Mouse (Mus musculus): ENCODE results near the gene Wdr90. TPM values are rescaled to one million over a fixed set of nuclear protein-coding genes. Genes with fewer than 3 reads are reported as not detected.

Gene Wdr90
- polyA plus RNA-seq, 1 experiment from 2014 or later: 3.4 TPM

GRCm38 (mm10) chr17:25843636-25844395 is 17.5 kb downstream of the Wdr90 start:
- Histone ChIP-seq H3K27me3 (ENCODE audit: insufficient read depth, low read length) (no peaks in the 10 kb centered on the region), H3K4me3 (ENCODE audit: low read depth, low read length) (peak overlapping the region; percentile 86), H3K27ac (ENCODE audit: low read depth) (peak overlapping the region; percentile 88), H3K9me3 (ENCODE audit: low read length) (no peaks in the 10 kb centered on the region), H3K9ac (replicated peaks) (peak overlapping the region; percentile 88), H3K4me2 (ENCODE audit: low read depth, low read length) (peak overlapping the region; percentile 89), H3K36me3 (replicated peaks; ENCODE audit: insufficient read depth, low read length) (peaks cover 38% of the 10 kb centered on the region), H3K4me1 (ENCODE audit: insufficient read depth) (peaks cover 22% of the 10 kb centered on the region)
- DNase-seq: no peak
- WGBS (ENCODE audit: insufficient replicate concordance): 2% methylated on average over 36 of the region's 38 CpGs
- ATAC-seq: peak; percentile 38
- TF ChIP-seq EP300 (IDR thresholded peaks at IDR 0.05; ENCODE audit: low read depth) (no peak), CTCF (IDR thresholded peaks at IDR 0.05; ENCODE audit: low read depth) (no peak)

GRCm38 (mm10) chr17:25843122-25843521 is 18.2 kb downstream of the Wdr90 start:
- Histone ChIP-seq H3K36me3 (replicated peaks; ENCODE audit: insufficient read depth, low read length) (peaks cover 42% of the 10 kb centered on the region), H3K4me1 (ENCODE audit: insufficient read depth) (peaks cover 24% of the 10 kb centered on the region), H3K9ac (replicated peaks) (peak overlapping the region; percentile 88), H3K9me3 (ENCODE audit: low read length) (no peaks in the 10 kb centered on the region), H3K4me2 (ENCODE audit: low read depth, low read length) (peak overlapping the region; percentile 89), H3K27me3 (ENCODE audit: insufficient read depth, low read length) (no peaks in the 10 kb centered on the region), H3K4me3 (ENCODE audit: low read depth, low read length) (peak overlapping the region; percentile 86; the same call in 1 of the 2 replicates), H3K27ac (ENCODE audit: low read depth) (peak overlapping the region; percentile 20; the same call in 1 of the 2 replicates)
- TF ChIP-seq EP300 (IDR thresholded peaks at IDR 0.05; ENCODE audit: low read depth) (no peak), CTCF (IDR thresholded peaks at IDR 0.05; ENCODE audit: low read depth) (no peak)
- DNase-seq (no peak), ATAC-seq (no peak)
- WGBS (ENCODE audit: insufficient replicate concordance): 85% methylated on average over 4 of the region's 4 CpGs

- H3K9ac ChIP-seq (replicated peaks): no peak overlapping the region
- 74% methylated on average over 3 of the region's 3 CpGs for WGBS (ENCODE audit: insufficient replicate concordance)
- H3K27ac ChIP-seq (ENCODE audit: low read depth): no peak overlapping the region
- no peak overlapping the region for H3K4me2 ChIP-seq (ENCODE audit: low read depth, low read length)
- TF ChIP-seq CTCF (IDR thresholded peaks at IDR 0.05; ENCODE audit: low read depth) (no peak), EP300 (IDR thresholded peaks at IDR 0.05; ENCODE audit: low read depth) (no peak)
- H3K36me3 ChIP-seq (replicated peaks; ENCODE audit: insufficient read depth, low read length): peaks cover 44% of the 10 kb centered on the region
- H3K4me3 ChIP-seq (ENCODE audit: low read depth, low read length): no peak overlapping the region
- peaks cover 24% of the 10 kb centered on the region for H3K4me1 ChIP-seq (ENCODE audit: insufficient read depth)
- ATAC-seq (no peak), DNase-seq (no peak)
- no peaks in the 10 kb centered on the region for H3K27me3 ChIP-seq (ENCODE audit: insufficient read depth, low read length)
- H3K9me3 ChIP-seq (ENCODE audit: low read length): no peaks in the 10 kb centered on the region
Observed at GRCm38 (mm10) chr17:25842509-25842908, 18.8 kb downstream of the Wdr90 start.

DNA sequence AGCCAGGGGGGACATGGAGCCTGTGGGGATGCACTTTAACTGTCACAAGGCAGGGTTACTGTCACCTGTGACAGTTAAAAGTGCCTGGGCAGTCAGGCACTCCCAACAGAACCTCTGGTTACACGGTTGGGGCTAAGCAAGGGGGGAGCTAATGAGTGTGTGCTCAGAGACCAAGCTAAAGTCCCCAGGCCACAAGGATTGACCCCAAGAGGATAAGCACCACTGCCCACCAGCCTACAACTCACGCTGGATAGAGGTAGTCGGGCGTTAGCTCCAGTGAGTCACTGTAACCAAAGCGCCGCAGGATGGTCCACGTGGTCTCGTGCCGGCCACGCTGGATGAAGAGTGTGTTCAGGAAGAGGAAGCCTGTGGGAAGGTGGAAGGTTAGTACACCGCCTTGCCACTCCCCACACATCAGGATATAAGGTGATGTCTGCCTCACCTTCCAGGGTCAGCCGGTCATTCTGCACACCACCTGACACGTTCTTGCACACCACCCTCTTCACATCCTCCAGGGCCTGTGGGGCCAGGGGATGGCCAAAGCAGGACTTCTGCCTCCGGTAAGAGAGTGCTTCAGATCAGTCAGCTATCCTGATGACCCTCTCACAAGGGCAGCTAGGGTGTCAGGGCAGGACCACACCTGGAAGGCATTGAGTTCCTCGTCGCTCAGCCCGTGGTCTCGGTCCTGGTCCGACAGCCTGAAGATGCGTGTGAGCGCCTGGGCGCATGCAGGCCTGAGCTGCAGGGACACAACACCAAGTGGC is 20.0 kb downstream of the Wdr90 start, which contains the start of gene Gm20683:
Gm20683 (minus strand) TSS at position 647 of the 764 bp plus-strand sequence.
- Histone ChIP-seq H3K4me3 (ENCODE audit: low read depth, low read length) (no peak within 1 kb of the TSS), H3K4me2 (ENCODE audit: low read depth, low read length) (no peak within 1 kb of the TSS), H3K27me3 (ENCODE audit: insufficient read depth, low read length) (no peaks in the 10 kb centered on the region), H3K9me3 (ENCODE audit: low read length) (no peaks in the 10 kb centered on the region), H3K4me1 (ENCODE audit: insufficient read depth) (peaks cover 35% of the 10 kb centered on the region), H3K27ac (ENCODE audit: low read depth) (no peak within 1 kb of the TSS), H3K36me3 (replicated peaks; ENCODE audit: insufficient read depth, low read length) (peaks cover 44% of the 10 kb centered on the region), H3K9ac (replicated peaks) (no peak within 1 kb of the TSS)
- TF ChIP-seq CTCF (IDR thresholded peaks at IDR 0.05; ENCODE audit: low read depth) (no peak), EP300 (IDR thresholded peaks at IDR 0.05; ENCODE audit: low read depth) (no peak)
- ATAC-seq (no peak), DNase-seq (no peak)
- 93% methylated on average over 22 of the region's 22 CpGs for WGBS (ENCODE audit: insufficient replicate concordance)

DNA sequence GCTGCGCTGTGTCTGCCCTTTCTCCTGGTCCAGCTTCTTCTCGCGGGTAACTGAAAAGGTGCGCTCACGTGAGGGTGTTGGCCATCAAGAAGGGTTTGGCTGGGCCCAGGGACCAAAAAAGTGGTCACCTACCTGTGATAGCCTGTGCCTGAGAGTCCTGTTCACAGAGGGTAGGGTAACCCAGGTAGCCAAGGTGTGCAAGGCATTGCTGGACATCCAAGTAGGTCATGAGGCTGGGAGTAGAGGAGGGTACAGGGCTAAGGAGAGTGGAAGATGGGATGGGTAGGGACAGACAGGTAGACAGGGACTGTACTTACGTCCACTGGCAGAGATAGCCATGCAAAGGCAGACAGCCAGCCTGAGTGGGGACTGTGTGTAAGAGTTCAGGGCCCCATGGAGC is 20.8 kb downstream of the Wdr90 start:
- WGBS (ENCODE audit: insufficient replicate concordance): 91% methylated on average over 6 of the region's 6 CpGs
- H3K9ac ChIP-seq (replicated peaks): no peak overlapping the region
- peaks cover 44% of the 10 kb centered on the region for H3K36me3 ChIP-seq (replicated peaks; ENCODE audit: insufficient read depth, low read length)
- H3K4me2 ChIP-seq (ENCODE audit: low read depth, low read length): no peak overlapping the region
- H3K4me1 ChIP-seq (ENCODE audit: insufficient read depth): peaks cover 39% of the 10 kb centered on the region
- H3K4me3 ChIP-seq (ENCODE audit: low read depth, low read length): no peak overlapping the region
- no peak overlapping the region for H3K27ac ChIP-seq (ENCODE audit: low read depth)
- H3K27me3 ChIP-seq (ENCODE audit: insufficient read depth, low read length): no peaks in the 10 kb centered on the region
- H3K9me3 ChIP-seq (ENCODE audit: low read length): no peaks in the 10 kb centered on the region
- no peak for ATAC-seq
- DNase-seq: no peak
- no peak for TF ChIP-seq EP300 (IDR thresholded peaks at IDR 0.05; ENCODE audit: low read depth)
- TF ChIP-seq CTCF (IDR thresholded peaks at IDR 0.05; ENCODE audit: low read depth): no peak

All from liver, postnatal 0 days (tissue).